Mouse (Mus musculus) kidney, adult 8-10 months (tissue): Measurements from ENCODE around the gene Ttll4.

ENCODE experiments used
- DNase-seq, 2 experiments: peaks; one replicate each; pipeline ENCODE4 v3.0.0; 2022

Gene Ttll4

GRCm38 (mm10) chr1:74712461-74713098 lies 51.0 kb downstream of the Ttll4 start:
- DNase-seq, result peak in 1 of 2 experiments; percentile 32

DNA sequence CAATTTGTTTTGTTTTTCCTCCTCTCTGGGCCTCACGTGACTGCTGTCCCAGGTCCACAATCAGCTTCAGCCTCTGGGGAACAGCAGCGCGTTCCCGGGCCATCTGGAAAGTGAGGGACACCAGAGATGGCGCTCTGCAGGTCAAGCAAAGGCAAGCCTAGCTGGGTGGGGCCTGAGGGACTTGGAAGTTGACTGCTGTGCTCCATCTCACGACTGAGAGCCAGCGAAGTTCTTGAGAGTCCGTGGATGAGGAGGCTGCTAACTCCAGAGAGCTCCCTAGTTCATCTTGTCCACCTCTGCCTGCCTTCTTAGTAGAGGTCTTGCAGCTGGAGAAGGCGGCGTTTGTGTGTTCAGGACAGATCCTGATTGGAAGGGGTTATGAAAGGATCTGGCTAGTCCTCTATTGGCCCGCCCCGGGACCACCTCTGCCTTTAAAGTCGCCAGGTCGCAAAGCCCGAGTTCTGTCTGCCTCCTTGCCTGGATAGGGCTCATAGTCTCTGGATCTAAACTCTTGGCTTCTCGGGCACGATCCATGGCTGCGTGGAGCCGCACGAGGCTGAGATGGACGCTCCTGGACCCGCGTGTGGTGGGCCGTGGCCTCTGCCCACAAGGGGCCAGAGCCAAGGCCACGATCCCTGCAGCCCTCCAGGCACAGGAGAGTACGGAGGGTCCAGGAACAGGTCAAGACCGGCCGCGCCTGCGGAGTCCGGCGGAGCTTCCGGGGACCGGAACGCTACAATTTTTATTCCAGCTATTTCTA lies 51.7 kb downstream of the Ttll4 start, which contains the start of gene Cyp27a1:
TSS of gene Cyp27a1 (plus strand) at position 476 of the 760 bp plus-strand sequence.
- peak; percentile 70 to 81 for DNase-seq

GRCm38 (mm10) chr1:74713859-74714730 lies 52.5 kb downstream of the Ttll4 start:
- no peak for DNase-seq

GRCm38 (mm10) chr1:74714967-74715366 lies 53.4 kb downstream of the Ttll4 start:
- no peak for DNase-seq

DNA sequence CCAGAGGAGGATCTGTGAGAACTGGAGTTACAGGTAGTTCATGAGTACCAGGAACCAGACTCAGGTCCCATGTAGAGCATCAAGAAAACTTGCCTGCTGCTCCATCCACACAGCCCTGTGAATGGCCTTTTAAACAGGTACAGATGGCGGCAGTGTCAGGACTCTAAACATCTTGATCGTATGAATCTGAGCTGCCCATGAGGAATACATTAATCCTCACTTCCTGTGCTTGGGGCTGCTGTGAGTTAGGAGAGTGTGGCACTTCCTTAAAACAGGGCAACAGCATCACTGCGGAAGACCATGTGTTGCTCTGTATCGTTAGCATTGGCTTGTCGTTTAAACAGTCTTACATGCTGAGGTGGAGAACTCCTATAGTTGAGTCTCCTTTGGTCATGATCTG lies 53.9 kb downstream of the Ttll4 start:
- no peak for DNase-seq

- DNase-seq, result no peak
These were observed 54.3 kb downstream of the Ttll4 start for GRCm38 (mm10) chr1:74715886-74716285.

- DNase-seq, result no peak
These were observed 56.6 kb downstream of the Ttll4 start for GRCm38 (mm10) chr1:74718113-74718512.

- DNase-seq, result no peak
These were observed 57.7 kb downstream of the Ttll4 start for GRCm38 (mm10) chr1:74719281-74719680.

DNA sequence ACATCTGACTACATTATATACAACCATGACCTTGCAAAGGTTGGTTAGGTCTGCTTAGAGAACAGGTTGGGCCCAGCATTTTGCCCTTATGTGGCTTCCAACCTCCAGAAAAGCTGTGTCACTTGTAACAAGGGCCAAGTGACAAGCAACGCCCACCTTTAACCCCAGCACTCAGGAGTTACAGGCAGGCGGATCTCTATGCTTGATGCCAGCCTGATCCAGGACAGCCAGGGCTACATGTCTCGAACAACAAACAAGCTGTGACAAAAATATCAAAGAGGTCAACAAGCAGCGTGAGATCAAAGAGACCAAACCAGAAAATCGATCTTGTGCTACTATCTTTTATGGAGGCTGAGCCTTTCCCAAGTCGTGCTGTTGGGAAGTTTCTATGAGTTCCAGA lies 60.1 kb downstream of the Ttll4 start:
- DNase-seq, result no peak

DNA sequence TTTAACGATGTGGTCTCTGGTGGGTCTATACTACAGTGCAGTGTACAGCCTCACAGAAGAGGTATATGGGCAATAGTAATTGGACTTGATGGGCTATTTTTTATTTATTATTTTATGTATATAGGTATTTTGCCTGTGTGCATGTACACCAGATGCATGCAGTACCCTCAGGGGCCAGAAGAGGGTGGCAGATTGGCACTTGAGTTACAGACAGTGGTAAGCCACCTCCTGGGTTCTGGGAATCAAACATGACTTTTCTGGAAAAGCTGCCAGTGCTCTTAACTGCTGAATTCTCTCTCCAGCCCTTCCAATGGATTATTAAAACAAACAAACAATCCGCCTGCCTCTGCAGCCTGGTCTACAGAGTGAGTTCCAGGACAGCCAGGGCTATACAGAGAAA lies 62.2 kb downstream of the Ttll4 start:
- DNase-seq, result peak in 1 of 2 experiments; percentile 49

- DNase-seq, result no peak
These were observed 64.6 kb downstream of the Ttll4 start for GRCm38 (mm10) chr1:74726114-74726513.

GRCm38 (mm10) chr1:74726674-74727073 lies 65.1 kb downstream of the Ttll4 start:
- no peak for DNase-seq

DNA sequence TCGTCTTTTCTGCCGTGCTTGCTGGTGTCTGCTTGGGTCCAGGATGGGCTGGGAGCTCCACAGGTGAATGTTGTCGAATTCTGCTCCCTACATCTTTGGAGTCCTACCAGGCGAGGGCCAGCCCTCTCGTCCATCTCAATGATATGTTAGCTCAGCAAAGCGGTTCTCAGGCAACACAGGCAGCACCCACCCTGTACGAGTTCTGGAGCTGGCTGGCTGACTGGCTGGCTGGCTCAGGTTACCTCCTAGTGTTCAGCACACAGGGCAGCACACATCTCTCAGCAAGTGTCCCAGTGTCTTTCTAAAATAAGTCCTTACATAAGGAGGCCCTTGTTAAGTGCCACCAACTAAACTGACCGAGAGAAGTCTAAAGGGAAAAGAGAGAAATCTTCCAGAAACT lies 66.9 kb downstream of the Ttll4 start:
- no peak for DNase-seq

GRCm38 (mm10) chr1:74736977-74737376 lies 75.4 kb downstream of the Ttll4 start:
- no peak for DNase-seq

DNA sequence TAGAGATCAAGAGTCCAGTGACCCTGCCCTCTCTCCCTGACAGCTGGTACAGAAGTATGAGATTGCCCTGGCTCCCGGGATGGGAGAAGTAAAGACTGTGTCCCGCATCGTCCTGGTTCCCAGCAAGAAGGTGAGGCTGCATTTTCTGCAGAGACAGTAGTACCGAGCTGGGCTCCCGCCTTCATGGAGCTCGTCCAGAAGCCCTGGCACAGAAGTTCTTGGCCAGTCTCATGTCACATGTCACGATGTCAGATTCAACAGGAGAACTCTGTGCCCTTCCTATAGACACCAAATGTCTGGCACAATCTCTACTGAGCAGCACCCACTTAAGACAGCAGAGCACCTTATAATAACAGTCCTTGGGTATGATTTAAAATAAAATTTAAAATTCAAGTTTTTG lies 76.0 kb downstream of the Ttll4 start:
- DNase-seq, result no peak

DNA sequence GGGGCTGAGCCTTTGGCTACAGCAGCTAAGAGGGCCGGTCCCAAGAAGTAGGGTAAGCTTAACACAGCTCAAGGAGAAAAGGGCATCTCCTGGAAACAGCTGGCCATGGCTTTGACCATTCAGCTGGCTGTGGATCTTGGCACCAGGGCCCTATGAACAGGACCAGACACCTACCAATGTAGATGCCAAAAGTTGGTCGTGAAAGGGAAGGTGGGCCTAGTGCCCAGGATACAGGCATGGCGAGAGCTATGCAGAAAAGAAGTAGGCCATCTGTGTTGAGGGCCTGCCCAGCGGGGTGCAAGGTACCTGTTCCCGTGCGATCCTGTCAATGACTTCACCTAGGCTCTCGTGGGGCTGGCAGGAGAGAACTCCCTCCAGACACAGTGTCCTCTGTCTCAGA lies 79.3 kb downstream of the Ttll4 start:
- DNase-seq, result no peak

DNA sequence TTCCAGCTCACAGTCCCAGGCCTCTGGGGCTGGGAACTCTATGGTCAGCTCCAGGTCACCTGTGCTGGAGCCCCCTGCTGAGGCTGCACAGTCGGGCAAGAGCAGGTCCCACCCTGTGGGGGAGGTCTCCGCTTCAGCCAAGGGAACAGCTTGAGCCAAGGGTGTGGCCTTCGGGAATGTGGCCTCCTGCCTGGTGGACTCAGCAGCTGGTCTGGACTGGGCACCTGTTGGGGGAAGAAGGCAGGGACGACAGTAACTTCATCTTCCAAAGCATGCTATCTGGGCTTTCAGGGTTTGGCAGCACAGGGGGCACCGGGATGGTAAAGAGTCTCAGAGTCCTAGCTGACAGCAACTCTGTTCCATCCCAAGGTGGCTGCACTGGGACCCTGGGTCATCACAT lies 85.8 kb downstream of the Ttll4 start:
- DNase-seq, result no peak

DNA sequence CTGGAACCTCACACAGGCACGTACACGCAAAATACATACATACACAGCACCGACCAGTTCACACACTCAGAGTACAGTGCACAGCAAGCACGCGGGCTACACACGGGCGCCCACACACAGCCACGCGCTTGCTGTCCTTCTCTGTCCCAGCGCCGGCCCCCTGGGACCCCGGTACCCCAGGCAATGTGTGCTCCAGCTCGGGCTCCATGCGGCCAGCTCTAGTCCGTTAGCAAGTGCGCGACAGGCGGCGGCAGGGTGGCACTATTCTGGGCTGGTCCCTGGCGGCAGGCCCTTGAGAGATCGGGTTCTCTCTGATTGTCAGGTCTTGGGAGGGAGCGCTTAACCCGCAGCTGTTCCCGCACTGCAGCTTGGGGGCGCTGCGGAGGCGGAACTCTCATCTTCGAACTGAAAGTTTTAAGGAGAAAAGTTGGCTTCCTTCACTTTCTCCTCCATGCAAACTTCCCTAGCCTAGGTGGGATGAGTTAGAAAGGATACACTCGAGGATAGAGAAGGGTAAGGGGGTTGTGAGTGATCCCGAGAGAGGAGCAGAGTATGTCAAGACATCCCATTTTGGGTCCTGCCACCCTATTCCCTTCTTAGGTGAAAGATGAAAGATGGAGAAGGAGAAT lies 87.2 kb downstream of the Ttll4 start, which contains the start of gene Prkag3:
TSS of gene Prkag3 (minus strand) at position 579 of the 629 bp plus-strand sequence.
- peak; percentile 45 to 79 for DNase-seq

DNA sequence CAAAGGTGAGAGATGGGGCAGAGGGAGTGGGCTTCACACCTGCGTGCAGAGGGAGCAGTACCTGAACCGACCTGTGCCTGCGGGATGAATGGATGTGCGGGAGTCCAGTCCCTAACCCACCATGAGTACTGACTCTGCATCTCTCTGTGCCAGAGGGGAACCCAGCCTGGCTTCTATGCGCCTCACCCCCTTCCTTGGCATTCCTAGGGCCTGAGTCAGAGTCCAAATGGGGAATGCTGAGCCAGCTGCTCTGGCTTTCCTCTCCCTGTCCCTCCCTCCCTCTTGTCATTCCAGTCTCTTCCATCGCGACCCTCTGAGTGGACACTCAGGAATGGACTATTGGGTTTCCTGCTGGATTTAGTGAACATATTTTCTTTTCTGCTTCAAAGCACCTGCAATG lies 87.8 kb downstream of the Ttll4 start:
- DNase-seq, result peak; percentile 80 to 83

GRCm38 (mm10) chr1:74750683-74751082 lies 89.1 kb downstream of the Ttll4 start:
- DNase-seq, result peak; percentile 90 to 94

- no peak for DNase-seq
These were observed 90.6 kb downstream of the Ttll4 start for GRCm38 (mm10) chr1:74752150-74752549.

GRCm38 (mm10) chr1:74752833-74753232 lies 91.3 kb downstream of the Ttll4 start:
- no peak for DNase-seq
